Mouse (Mus musculus) hindbrain, embryonic 15.5 days (tissue): ENCODE data around the gene Cdk6. TPM values are rescaled to one million over a fixed set of nuclear protein-coding genes. Genes with fewer than 3 reads are reported as not detected.

Source experiments
- ATAC-seq: fragments of 200-750 bp; cut with Nextera tagmentation; 2 replicates; pipeline ENCODE4 v1.8.0; 2017; ENCODE audit warnings: low read depth, moderate number of reproducible peaks, moderate TSS enrichment; ENCODE audit not compliant: low FRiP score
- H3K27ac ChIP-seq: fragments of 300-500 bp; sonication (generic); replicated peaks from 2 replicates; pipeline ENCODE4 v1.5.1; 2015; ENCODE audit warnings: mild to moderate bottlenecking, inconsistent platforms
- H3K27me3 ChIP-seq: fragments of 300-500 bp; sonication (generic); 2 replicates; pipeline ENCODE4 v1.6.1; 2015; ENCODE audit warnings: control low read depth, inconsistent platforms
- H3K36me3 ChIP-seq: fragments of 300-500 bp; sonication (generic); 2 replicates; pipeline ENCODE4 v1.6.1; 2015; ENCODE audit warnings: control low read depth, inconsistent platforms
- H3K4me1 ChIP-seq: fragments of 300-500 bp; sonication (generic); replicated peaks from 2 replicates; pipeline ENCODE4 v1.6.1; 2015; ENCODE audit warnings: control low read depth, inconsistent platforms
- H3K4me2 ChIP-seq: fragments of 300-500 bp; sonication (generic); 2 replicates; pipeline ENCODE4 v1.6.1; 2015; ENCODE audit warnings: moderate library complexity, mild to moderate bottlenecking, inconsistent platforms
- H3K4me3 ChIP-seq: fragments of 300-500 bp; sonication (generic); 2 replicates; pipeline ENCODE4 v1.5.1; 2015; ENCODE audit warnings: mild to moderate bottlenecking, inconsistent platforms
- H3K9ac ChIP-seq: fragments of 300-500 bp; sonication (generic); 2 replicates; pipeline ENCODE4 v1.6.1; 2015; ENCODE audit warnings: inconsistent platforms
- H3K9me3 ChIP-seq: fragments of 300-500 bp; sonication (generic); 2 replicates; pipeline ENCODE4 v1.6.1; 2016; ENCODE audit warnings: control low read depth, inconsistent platforms
- WGBS: fragments of 180-500 bp; shearing (Covaris S2); methylation state at CpG from one replicate; pipeline ENCODE4 v1.1.7; 2015; 5-methylcytosine and 5-hydroxymethylcytosine counted together
- polyA plus RNA-seq: library from polyadenylated mRNA; unstranded; fragments of >200 nt; fragmentation: Nextera tagmentation; extraction: Ambion mirVana; gene quantifications from 2 replicates; pipeline ENCODE4 v1.2.1, GENCODE M21; 2015

Cdk6 gene
- polyA plus RNA-seq, 1 experiment from 2014 or later = 12.0 TPM

DNA sequence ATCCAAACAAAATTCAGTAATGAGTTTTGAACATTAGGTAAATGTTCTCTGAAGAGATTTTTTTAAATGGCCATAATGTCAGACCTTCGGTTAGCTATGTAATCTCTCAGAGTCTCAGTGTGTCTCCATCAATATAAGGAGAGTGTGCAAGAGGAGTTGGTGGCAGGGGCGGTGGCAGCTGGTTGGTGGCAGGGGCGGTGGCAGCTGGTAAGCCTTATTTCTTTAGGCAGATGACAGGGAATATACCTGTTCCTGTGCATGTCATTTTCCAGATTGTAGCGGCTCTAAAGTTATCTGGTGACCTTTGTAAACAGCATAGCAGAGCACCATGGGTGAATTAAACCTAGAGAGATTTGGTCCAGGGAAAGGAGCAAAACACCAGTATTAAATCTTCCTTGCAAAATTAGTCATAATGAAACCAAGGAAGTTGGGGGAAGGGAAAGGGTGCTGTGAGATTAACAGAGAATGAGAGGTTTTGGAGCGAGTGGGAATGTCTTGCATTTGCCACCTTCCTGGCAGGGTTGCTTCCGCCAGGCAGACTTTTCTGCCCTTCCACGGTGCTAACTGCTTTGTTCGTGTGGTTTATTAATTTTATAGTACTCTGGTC is 159.8 kb downstream of the Cdk6 start:
- no peak overlapping the region for H3K9ac ChIP-seq
- no peak overlapping the region for H3K4me3 ChIP-seq
- no peaks in the 10 kb centered on the region for H3K27me3 ChIP-seq
- 72% methylated on average over 8 of the region's 8 CpGs for WGBS
- H3K9me3 ChIP-seq = no peaks in the 10 kb centered on the region
- H3K36me3 ChIP-seq = no peaks in the 10 kb centered on the region
- no peak for ATAC-seq
- H3K4me2 ChIP-seq = no peak overlapping the region
- H3K27ac ChIP-seq = no peak overlapping the region
- H3K4me1 ChIP-seq = no peaks in the 10 kb centered on the region

- no peak overlapping the region for H3K27ac ChIP-seq
- no peaks in the 10 kb centered on the region for H3K4me1 ChIP-seq
- no peaks in the 10 kb centered on the region for H3K9me3 ChIP-seq
- H3K9ac ChIP-seq = no peak overlapping the region
- ATAC-seq = no peak
- no peaks in the 10 kb centered on the region for H3K36me3 ChIP-seq
- no peak overlapping the region for H3K4me3 ChIP-seq
- H3K27me3 ChIP-seq = no peaks in the 10 kb centered on the region
- H3K4me2 ChIP-seq = no peak overlapping the region
- 44% methylated on average over 8 of the region's 8 CpGs for WGBS
Measured at GRCm38 (mm10) chr5:3501564-3502001, 160.3 kb downstream of the Cdk6 start.

DNA sequence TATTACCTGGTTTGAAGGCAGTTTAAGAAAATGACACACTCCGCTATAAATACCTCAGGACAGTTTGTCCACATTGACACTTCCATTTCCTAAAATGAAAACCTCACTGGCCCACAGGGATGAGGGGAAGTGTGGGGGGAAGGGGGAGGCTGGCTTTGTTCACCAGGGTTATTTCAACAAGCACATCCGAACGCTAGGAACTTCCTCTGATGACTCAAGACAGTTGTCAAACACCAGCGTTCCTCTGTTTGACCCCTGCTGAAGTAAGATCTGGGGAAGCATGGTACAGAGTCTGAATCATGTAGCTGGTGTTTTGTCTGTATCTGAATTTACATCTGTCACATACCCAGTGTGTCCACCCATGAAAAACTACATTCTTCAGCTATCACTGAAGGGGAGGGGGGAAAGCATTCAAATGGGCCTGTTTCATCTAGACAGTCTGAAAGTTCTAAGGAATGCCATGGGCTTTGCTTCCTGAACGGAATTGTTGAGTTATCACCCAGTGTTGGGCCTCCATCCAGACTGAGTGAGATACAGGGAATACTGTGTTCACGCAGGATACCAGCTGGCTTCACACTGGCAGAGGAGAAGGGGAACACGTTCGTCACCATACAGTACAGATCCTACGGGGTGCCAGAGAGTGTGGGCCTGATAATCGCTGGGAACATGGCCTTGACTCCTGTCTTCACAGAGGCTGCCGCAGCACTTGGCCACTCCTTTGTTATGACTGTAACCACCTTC is 161.5 kb downstream of the Cdk6 start:
- Histone ChIP-seq H3K27ac (no peak overlapping the region), H3K4me1 (no peaks in the 10 kb centered on the region), H3K4me2 (no peak overlapping the region), H3K27me3 (no peaks in the 10 kb centered on the region), H3K4me3 (no peak overlapping the region), H3K36me3 (no peaks in the 10 kb centered on the region), H3K9ac (no peak overlapping the region), H3K9me3 (no peaks in the 10 kb centered on the region)
- ATAC-seq = no peak
- WGBS = 69% methylated on average over 11 of the region's 11 CpGs

GRCm38 (mm10) chr5:3503373-3503772 is 162.1 kb downstream of the Cdk6 start:
- Histone ChIP-seq H3K9ac (no peak overlapping the region), H3K4me2 (no peak overlapping the region), H3K4me3 (no peak overlapping the region), H3K9me3 (no peaks in the 10 kb centered on the region), H3K27me3 (no peaks in the 10 kb centered on the region), H3K36me3 (no peaks in the 10 kb centered on the region), H3K4me1 (no peaks in the 10 kb centered on the region), H3K27ac (no peak overlapping the region)
- 88% methylated on average over 4 of the region's 4 CpGs for WGBS
- no peak for ATAC-seq

GRCm38 (mm10) chr5:3503836-3504323 is 162.6 kb downstream of the Cdk6 start:
- no peak for ATAC-seq
- Histone ChIP-seq H3K9ac (no peak overlapping the region), H3K27me3 (no peaks in the 10 kb centered on the region), H3K36me3 (no peaks in the 10 kb centered on the region), H3K9me3 (no peaks in the 10 kb centered on the region), H3K4me2 (no peak overlapping the region), H3K4me3 (no peak overlapping the region), H3K4me1 (no peaks in the 10 kb centered on the region), H3K27ac (no peak overlapping the region)
- WGBS = 91% methylated on average over 9 of the region's 9 CpGs

GRCm38 (mm10) chr5:3504453-3504852 is 163.2 kb downstream of the Cdk6 start:
- Histone ChIP-seq H3K27me3 (no peaks in the 10 kb centered on the region), H3K27ac (no peak overlapping the region), H3K4me3 (no peak overlapping the region), H3K9me3 (no peaks in the 10 kb centered on the region), H3K9ac (no peak overlapping the region), H3K4me1 (no peaks in the 10 kb centered on the region), H3K4me2 (no peak overlapping the region), H3K36me3 (no peaks in the 10 kb centered on the region)
- no peak for ATAC-seq
- WGBS = 80% methylated on average over 4 of the region's 4 CpGs

GRCm38 (mm10) chr5:3505553-3505952 is 164.3 kb downstream of the Cdk6 start:
- H3K27ac ChIP-seq = no peak overlapping the region
- no peaks in the 10 kb centered on the region for H3K36me3 ChIP-seq
- no peak overlapping the region for H3K4me3 ChIP-seq
- WGBS = 75% methylated on average over 2 of the region's 2 CpGs
- no peak overlapping the region for H3K9ac ChIP-seq
- H3K9me3 ChIP-seq = no peaks in the 10 kb centered on the region
- no peaks in the 10 kb centered on the region for H3K27me3 ChIP-seq
- no peak overlapping the region for H3K4me2 ChIP-seq
- no peak for ATAC-seq
- H3K4me1 ChIP-seq = no peaks in the 10 kb centered on the region

- 79% methylated on average over 7 of the region's 7 CpGs for WGBS
- no peak overlapping the region for H3K9ac ChIP-seq
- no peak for ATAC-seq
Measured at GRCm38 (mm10) chr5:3508480-3509381, 167.4 kb downstream of the Cdk6 start.

GRCm38 (mm10) chr5:3509503-3509902 is 168.2 kb downstream of the Cdk6 start:
- Histone ChIP-seq H3K36me3 (no peaks in the 10 kb centered on the region), H3K27me3 (no peaks in the 10 kb centered on the region), H3K27ac (no peak overlapping the region), H3K9me3 (no peaks in the 10 kb centered on the region), H3K9ac (no peak overlapping the region), H3K4me1 (no peaks in the 10 kb centered on the region), H3K4me3 (no peak overlapping the region), H3K4me2 (no peak overlapping the region)
- ATAC-seq = no peak
- 87% methylated on average over 3 of the region's 3 CpGs for WGBS

More at GRCm38 (mm10) chr5:3508480-3509381, 167.4 kb downstream of the Cdk6 start:
- no peaks in the 10 kb centered on the region for H3K36me3 ChIP-seq
- no peaks in the 10 kb centered on the region for H3K27me3 ChIP-seq
- H3K4me3 ChIP-seq = no peak overlapping the region
- no peak overlapping the region for H3K27ac ChIP-seq
- H3K4me2 ChIP-seq = no peak overlapping the region
- no peaks in the 10 kb centered on the region for H3K9me3 ChIP-seq
- no peaks in the 10 kb centered on the region for H3K4me1 ChIP-seq

- Histone ChIP-seq H3K4me3 (no peak overlapping the region), H3K4me2 (no peak overlapping the region), H3K27me3 (no peaks in the 10 kb centered on the region), H3K9ac (no peak overlapping the region), H3K36me3 (no peaks in the 10 kb centered on the region), H3K27ac (no peak overlapping the region), H3K9me3 (no peaks in the 10 kb centered on the region), H3K4me1 (no peaks in the 10 kb centered on the region)
- 81% methylated on average over 10 of the region's 10 CpGs for WGBS
- ATAC-seq = no peak; the same call in 1 of the 2 replicates
Measured at GRCm38 (mm10) chr5:3511097-3511795, 170.0 kb downstream of the Cdk6 start.

GRCm38 (mm10) chr5:3512584-3512983 is 171.3 kb downstream of the Cdk6 start:
- 61% methylated on average over 4 of the region's 4 CpGs for WGBS
- no peak overlapping the region for H3K4me3 ChIP-seq
- no peak overlapping the region for H3K9ac ChIP-seq

More at GRCm38 (mm10) chr5:3512584-3512983, 171.3 kb downstream of the Cdk6 start:
- Histone ChIP-seq H3K9me3 (no peaks in the 10 kb centered on the region), H3K4me1 (no peaks in the 10 kb centered on the region), H3K27ac (no peak overlapping the region), H3K36me3 (no peaks in the 10 kb centered on the region), H3K4me2 (no peak overlapping the region), H3K27me3 (no peaks in the 10 kb centered on the region)
- ATAC-seq = no peak
